Mouse (Mus musculus) C2C12 (cell line): Measurements from ENCODE around the gene Boc. TPM values are rescaled to one million over a fixed set of nuclear protein-coding genes. Genes with fewer than 3 reads are reported as not detected.

Experiments
- H3K27me3 ChIP-seq: one replicate; pipeline ENCODE4 v1.6.1; 2011; ENCODE audit not compliant: control insufficient read depth, insufficient read depth, insufficient read length
- H3K36me3 ChIP-seq: one replicate; pipeline ENCODE4 v1.6.1; 2011; ENCODE audit not compliant: control insufficient read depth, insufficient read depth
- H3K4me3 ChIP-seq: one replicate; pipeline ENCODE4 v1.5.1; 2011; ENCODE audit warnings: mild to moderate bottlenecking, control low read depth; ENCODE audit not compliant: poor library complexity, insufficient read depth, severe bottlenecking
- H3K79me2 ChIP-seq: one replicate; pipeline ENCODE4 v1.6.1; 2011; ENCODE audit not compliant: control insufficient read depth, insufficient read depth
- H3K79me3 ChIP-seq: one replicate; pipeline ENCODE4 v1.6.1; 2011; ENCODE audit warnings: low read depth, control low read depth
- H3ac ChIP-seq: one replicate; pipeline ENCODE3; 2011; ENCODE audit warnings: low read depth; ENCODE audit not compliant: control insufficient read depth, insufficient read length
- CEBPB ChIP-seq: IDR thresholded peaks from one replicate; pipeline ENCODE4 v1.6.1; 2011; ENCODE audit warnings: low read depth, mild to moderate bottlenecking, control low read depth, moderate library complexity
- CTCF ChIP-seq: IDR thresholded peaks from one replicate; pipeline ENCODE4 v1.5.1; 2011; ENCODE audit not compliant: control insufficient read depth, insufficient read depth, insufficient read length
- FOSL1 ChIP-seq: IDR thresholded peaks from one replicate; pipeline ENCODE4 v1.8.0; 2011; ENCODE audit warnings: mild to moderate bottlenecking, low read length; ENCODE audit not compliant: poor library complexity, insufficient read depth, severe bottlenecking
- MAX ChIP-seq: IDR thresholded peaks from one replicate; pipeline ENCODE4 v1.6.1; 2011; ENCODE audit warnings: mild to moderate bottlenecking, control low read depth
- MYOD1 ChIP-seq: IDR thresholded peaks from one replicate; pipeline ENCODE4 v1.6.1; 2011; ENCODE audit warnings: low read depth; ENCODE audit not compliant: control insufficient read depth, insufficient read length
- MYOG ChIP-seq: IDR thresholded peaks from one replicate; pipeline ENCODE4 v1.6.1; 2011; ENCODE audit not compliant: control insufficient read depth, insufficient read length; ENCODE audit errors: extremely low read depth
- USF1 ChIP-seq: IDR thresholded peaks from one replicate; pipeline ENCODE4 v1.6.1; 2011; ENCODE audit warnings: low read depth, mild to moderate bottlenecking, control low read depth, moderate library complexity
- polyA plus RNA-seq: library from polyadenylated mRNA; unstranded; fragments of >200 nt; fragmentation: generic; extraction: Trizol; gene quantifications from one replicate; pipeline ENCODE4 v1.2.1, GENCODE M21; 2012; ENCODE audit warnings: missing spikeins

The Boc gene
- polyA plus RNA-seq, 1 experiment: 4.4 TPM

DNA sequence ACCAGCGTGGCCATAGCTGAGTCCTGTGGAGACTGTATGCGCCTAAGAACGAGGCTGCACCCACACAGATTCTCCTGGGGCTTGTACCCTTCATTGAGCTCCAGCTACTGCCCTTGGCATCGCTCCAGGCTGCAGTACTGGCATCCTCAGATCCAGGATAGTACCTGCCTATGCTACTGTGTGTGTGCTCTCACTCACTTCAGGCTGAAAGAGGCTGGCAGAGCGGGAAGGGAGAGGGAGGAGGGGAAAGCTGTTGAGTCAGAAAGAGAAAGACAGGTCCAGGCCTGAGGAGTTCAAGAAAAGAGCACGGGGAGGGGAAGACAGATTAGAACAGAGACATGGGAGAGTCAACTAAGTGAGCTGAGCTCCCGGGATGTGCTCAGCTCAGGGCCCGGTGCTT, 25.2 kb downstream of the Boc start:
- Histone ChIP-seq H3K79me2 (no peaks in the 10 kb centered on the region), H3K79me3 (no peaks in the 10 kb centered on the region), H3K4me3 (no peak overlapping the region), H3ac (no peak overlapping the region), H3K36me3 (no peaks in the 10 kb centered on the region), H3K27me3 (no peaks in the 10 kb centered on the region)
- TF ChIP-seq USF1 (no peak), FOSL1 (no peak), CEBPB (no peak), MYOD1 (no peak), MYOG (no peak), MAX (no peak), CTCF (no peak)

DNA sequence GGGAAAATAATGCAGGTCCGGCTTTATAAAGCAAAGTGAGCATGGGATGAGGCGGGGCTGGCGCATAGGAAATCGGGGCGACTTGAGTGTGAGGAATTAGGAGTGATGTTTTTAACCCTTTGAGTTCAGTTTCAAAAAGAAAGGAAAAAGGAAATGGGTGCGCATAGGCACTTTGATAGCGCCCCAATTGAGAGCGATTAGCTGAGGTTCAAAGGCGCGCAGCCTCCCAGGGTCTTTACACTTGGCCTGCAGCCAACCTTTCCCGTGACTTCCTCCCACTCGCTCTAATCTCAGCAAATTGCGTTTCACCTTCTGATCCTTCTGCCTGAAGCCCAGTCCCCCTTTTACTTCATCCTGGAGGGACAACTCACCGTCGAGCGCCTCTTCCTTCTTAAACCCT, 25.8 kb downstream of the Boc start:
- H3K36me3 ChIP-seq: no peaks in the 10 kb centered on the region
- H3K79me3 ChIP-seq: no peaks in the 10 kb centered on the region
- no peaks in the 10 kb centered on the region for H3K27me3 ChIP-seq
- no peak overlapping the region for H3K4me3 ChIP-seq
- H3ac ChIP-seq: no peak overlapping the region
- no peaks in the 10 kb centered on the region for H3K79me2 ChIP-seq
- TF ChIP-seq CEBPB (no peak), MYOG (no peak), FOSL1 (no peak), MYOD1 (no peak), CTCF (no peak), USF1 (no peak), MAX (no peak)

DNA sequence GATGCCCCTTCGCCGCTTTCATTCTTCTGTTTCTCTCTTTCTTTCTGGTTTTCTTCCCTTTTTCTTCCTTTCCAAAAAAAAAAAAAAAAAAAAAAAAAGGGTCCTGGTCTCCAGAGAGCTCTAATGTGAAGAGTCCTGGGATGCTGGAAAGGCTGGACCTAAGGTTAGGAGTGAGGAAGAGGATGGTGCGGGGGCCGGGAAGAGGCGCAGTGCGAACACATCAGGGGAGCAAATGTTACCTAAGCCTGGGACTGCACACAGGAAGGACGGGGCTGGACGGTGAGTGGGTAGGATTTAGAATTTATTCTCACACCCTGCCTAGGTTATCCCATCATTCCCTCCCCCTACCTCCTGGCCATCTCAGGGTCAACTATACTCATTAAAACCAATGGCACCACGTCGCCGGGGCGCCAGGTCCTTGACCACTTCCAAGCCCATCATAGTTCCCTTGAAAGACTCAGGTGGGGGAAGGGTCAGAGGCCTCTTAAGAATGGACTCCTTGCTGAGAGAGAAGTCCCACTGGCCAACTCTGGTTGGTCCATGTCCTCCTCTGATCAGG, 27.4 kb downstream of the Boc start:
- Histone ChIP-seq H3K27me3 (no peaks in the 10 kb centered on the region), H3K79me2 (no peaks in the 10 kb centered on the region), H3K79me3 (no peaks in the 10 kb centered on the region), H3K4me3 (no peak overlapping the region), H3K36me3 (no peaks in the 10 kb centered on the region), H3ac (no peak overlapping the region)
- TF ChIP-seq USF1: no peak
- TF ChIP-seq MYOG: no peak
- no peak for TF ChIP-seq MAX
- no peak for TF ChIP-seq CEBPB
- no peak for TF ChIP-seq CTCF
- no peak for TF ChIP-seq FOSL1
- no peak for TF ChIP-seq MYOD1

DNA sequence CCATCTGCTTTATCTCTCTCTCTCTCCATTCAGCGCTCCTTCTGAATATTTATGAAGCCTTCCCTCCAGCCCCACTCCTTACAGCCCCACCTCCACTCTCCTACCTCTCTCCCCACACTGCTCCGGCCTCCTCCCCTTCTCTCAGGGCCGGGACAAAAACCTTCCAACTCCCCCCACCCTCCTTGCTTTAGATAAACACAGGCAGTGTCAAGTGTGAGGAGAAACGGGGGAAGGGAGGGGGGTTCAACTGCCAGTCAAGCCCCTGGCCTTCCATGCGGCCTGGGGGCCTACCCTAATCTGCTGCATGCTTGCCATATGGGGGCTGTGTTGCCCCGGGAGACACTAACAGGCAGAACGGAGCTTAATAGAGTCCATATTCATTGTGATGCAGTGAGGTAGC, 27.9 kb downstream of the Boc start:
- Histone ChIP-seq H3K79me3 (no peaks in the 10 kb centered on the region), H3K79me2 (no peaks in the 10 kb centered on the region), H3K36me3 (no peaks in the 10 kb centered on the region), H3K4me3 (no peak overlapping the region), H3ac (no peak overlapping the region), H3K27me3 (no peaks in the 10 kb centered on the region)
- TF ChIP-seq CEBPB (no peak), MAX (no peak), USF1 (no peak), MYOD1 (no peak), MYOG (no peak), CTCF (no peak), FOSL1 (no peak)

GRCm38 (mm10) chr16:44530191-44530590, 28.5 kb downstream of the Boc start:
- Histone ChIP-seq H3ac (no peak overlapping the region), H3K27me3 (no peaks in the 10 kb centered on the region), H3K36me3 (no peaks in the 10 kb centered on the region), H3K79me2 (no peaks in the 10 kb centered on the region), H3K4me3 (no peak overlapping the region), H3K79me3 (no peaks in the 10 kb centered on the region)
- no peak for TF ChIP-seq FOSL1
- no peak for TF ChIP-seq USF1
- TF ChIP-seq CTCF: no peak
- TF ChIP-seq CEBPB: no peak
- TF ChIP-seq MYOD1: no peak
- TF ChIP-seq MAX: no peak
- no peak for TF ChIP-seq MYOG

DNA sequence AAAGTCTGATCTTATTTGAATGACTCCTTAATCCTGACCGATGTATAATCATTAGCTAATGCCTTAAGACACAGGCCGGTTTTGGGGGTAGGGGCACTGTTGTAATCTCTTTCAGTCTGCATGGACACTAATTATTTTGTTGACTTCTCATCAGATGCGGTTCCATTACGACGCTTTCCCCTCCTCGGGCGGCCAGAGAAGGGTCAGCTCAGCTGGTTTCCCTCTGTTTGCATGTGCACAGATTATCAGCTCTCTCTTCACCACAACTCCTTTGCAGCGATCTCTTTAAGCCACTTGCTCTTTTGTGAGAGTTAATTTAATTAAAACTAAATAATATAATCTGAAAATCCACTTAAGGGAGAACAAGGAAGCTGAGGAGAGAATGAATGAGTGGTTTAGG, 29.0 kb downstream of the Boc start:
- H3K36me3 ChIP-seq: no peaks in the 10 kb centered on the region
- no peaks in the 10 kb centered on the region for H3K27me3 ChIP-seq
- no peaks in the 10 kb centered on the region for H3K79me3 ChIP-seq
- H3K4me3 ChIP-seq: no peak overlapping the region
- TF ChIP-seq CTCF (no peak), MAX (no peak)
- H3K79me2 ChIP-seq: no peaks in the 10 kb centered on the region
- H3ac ChIP-seq: no peak overlapping the region
